In the genomic region with DNA sequence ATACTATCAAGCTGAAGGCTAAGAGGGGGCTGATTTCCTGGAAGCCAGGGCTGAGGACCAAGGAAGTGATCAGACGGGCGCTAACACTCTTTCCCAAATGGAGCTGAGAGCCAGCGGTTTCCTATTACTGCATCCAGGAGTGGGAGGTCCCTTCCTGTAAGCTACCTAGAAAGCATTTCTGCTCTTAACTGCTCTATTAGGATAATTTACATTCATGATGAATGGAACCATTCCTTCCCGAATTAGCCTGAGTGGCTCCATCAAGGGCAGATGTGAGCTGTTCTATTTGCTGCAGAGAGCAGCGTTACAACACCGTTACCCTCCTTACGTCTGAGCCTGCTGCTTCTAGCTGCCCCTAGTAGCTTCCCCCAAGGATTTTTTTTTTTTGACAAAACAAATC, we compare ENCODE assay signal across 31 mouse cellular contexts. TPM values are rescaled to one million over a fixed set of nuclear protein-coding genes. Genes with fewer than 3 reads are reported as not detected.
"Had no signal": no experiment of that assay in that cellular context is flagged by ENCODE, and none has a peak within 500 bp of the region (broad histone marks: within the 10 kb centered on the region; RNA-seq: fewer than 3 reads in every experiment).

No protein-coding gene starts in this region.

- H3K4me1 ChIP-seq: heart, embryonic 12.5 days; liver, embryonic 13.5 days; liver, embryonic 15.5 days had no signal

- H3K4me3 ChIP-seq: heart, embryonic 10.5 days; heart, embryonic 12.5 days; hindbrain, embryonic 10.5 days; hindbrain, embryonic 12.5 days; intestine, embryonic 15.5 days; kidney, embryonic 15.5 days; layer of hippocampus, adult 2 months; left cerebral cortex, adult 2 months; limb, embryonic 10.5 days; limb, embryonic 12.5 days; liver, embryonic 13.5 days; liver, embryonic 15.5 days had no signal

- H3K4me2 ChIP-seq: heart, embryonic 12.5 days; hindbrain, embryonic 12.5 days; hindbrain, embryonic 14.5 days; intestine, embryonic 15.5 days; kidney, embryonic 15.5 days; limb, embryonic 12.5 days; liver, embryonic 11.5 days; liver, embryonic 13.5 days; liver, embryonic 15.5 days had no signal

- H3K9ac ChIP-seq: heart, embryonic 12.5 days; hindbrain, embryonic 12.5 days; hindbrain, embryonic 14.5 days; intestine, embryonic 15.5 days; kidney, embryonic 15.5 days; limb, embryonic 12.5 days; liver, embryonic 13.5 days; liver, embryonic 15.5 days; liver, postnatal 0 days had no signal

- ATAC-seq: hindbrain, embryonic 16.5 days; inflammation-experienced regulatory T-cells, adult 6 months; intestine, embryonic 15.5 days; intestine, postnatal 0 days; liver, postnatal 0 days had no signal

- DNase-seq: gastrocnemius, postnatal 14 days; heart, postnatal 10 days; heart, postnatal 4 days; kidney, adult 18-20 months; kidney, adult 8-10 months; kidney, postnatal 10 days; kidney, postnatal 25 days; kidney, postnatal 4 days; liver; liver, embryonic 13.5 days; liver, postnatal 0 days had no signal

- H3K9me3 ChIP-seq: heart, embryonic 10.5 days; heart, embryonic 12.5 days; hindbrain, embryonic 10.5 days; hindbrain, embryonic 12.5 days; intestine, embryonic 15.5 days; kidney, embryonic 15.5 days; limb, embryonic 10.5 days; limb, embryonic 12.5 days; liver, embryonic 13.5 days; liver, embryonic 15.5 days had no signal

- H3K27ac ChIP-seq: heart, embryonic 10.5 days; hindbrain, embryonic 10.5 days; hindbrain, embryonic 12.5 days; hindbrain, embryonic 14.5 days; intestine, embryonic 15.5 days; kidney, embryonic 15.5 days; layer of hippocampus, adult 2 months; left cerebral cortex, adult 2 months; limb, embryonic 10.5 days; limb, embryonic 12.5 days; liver, embryonic 13.5 days; liver, embryonic 15.5 days had no signal

- H3K36me3 ChIP-seq: heart, embryonic 10.5 days; heart, embryonic 12.5 days; hindbrain, embryonic 10.5 days; hindbrain, embryonic 12.5 days; intestine, embryonic 15.5 days; kidney, embryonic 15.5 days; limb, embryonic 10.5 days; limb, embryonic 12.5 days; liver, embryonic 13.5 days; liver, embryonic 15.5 days had no signal

RNA-seq across cellular contexts. Expression of gene March4, which starts 37.3 kb away (rescaled TPM):
- total RNA-seq: granulocyte monocyte progenitor cell, adult 5-6 weeks; heart, adult 8-10 months; heart, postnatal 10 days; heart, postnatal 25 days; heart, postnatal 4 days had no signal
- polyA plus RNA-seq: heart, embryonic 10.5 days; heart, embryonic 12.5 days; heart, embryonic 16.5 days; inflammation-experienced regulatory T-cells, adult 6 months; limb, embryonic 10.5 days; limb, embryonic 12.5 days; liver, embryonic 11.5 days; liver, embryonic 13.5 days; liver, embryonic 15.5 days; liver, postnatal 0 days had no signal
